ENCODE assay signal across 10 mouse cellular contexts in genomic region chr5:127592854-127593253, GRCm38 (mm10). TPM values are rescaled to one million over a fixed set of nuclear protein-coding genes. Genes with fewer than 3 reads are reported as not detected.
DNase-seq lines count a peak whose midpoint lies in the region; ATAC-seq and TF ChIP-seq lines count a peak whose summit lies in the region.
"Had no signal": no experiment of that assay in that cellular context is flagged by ENCODE, and none has a peak within 500 bp of the region (broad histone marks: within the 10 kb centered on the region; RNA-seq: fewer than 3 reads in every experiment).

No protein-coding gene starts in this region.

- H3K36me3 ChIP-seq in kidney, postnatal 0 days (ENCODE audit: insufficient read depth, low read length), result peaks cover 52% of the 10 kb centered on the region
- H3K36me3 ChIP-seq in kidney, embryonic 14.5 days (ENCODE audit: control insufficient read depth, insufficient read depth, low read length), result peaks cover 59% of the 10 kb centered on the region

- H3K27ac ChIP-seq in kidney, postnatal 0 days, result no peak overlapping the region
- H3K27ac ChIP-seq in kidney, embryonic 14.5 days (ENCODE audit: low read depth, low read length), result no peak overlapping the region

- DNase-seq in adrenal gland, adult 2 months, result peak; percentile 29
- DNase-seq in adrenal gland, postnatal 4 days (ENCODE audit: low spot score in 2 of 2), result no peak
- no peak for DNase-seq in kidney, postnatal 0 days (ENCODE audit: low spot score)
- peak; percentile 59 to 61 for DNase-seq in B cell, adult 2 months
- DNase-seq in spleen, postnatal 4 days (ENCODE audit: low spot score in 2 of 2), result no peak
- no peak for DNase-seq in thymus, postnatal 10 days (ENCODE audit: low spot score in 2 of 2)

- no peak overlapping the region for H3K4me2 ChIP-seq in kidney, postnatal 0 days (ENCODE audit: low read length)
- H3K4me2 ChIP-seq in kidney, embryonic 14.5 days (replicated peaks; ENCODE audit: low read depth, low read length), result no peak overlapping the region

- ATAC-seq in kidney, postnatal 0 days (replicated peaks; ENCODE audit: low FRiP score, low read depth), result no peak
- ATAC-seq in kidney, embryonic 14.5 days (ENCODE audit: low FRiP score, low TSS enrichment), result no peak
- ATAC-seq in granulocyte monocyte progenitor cell, adult 5-6 weeks (replicated peaks; ENCODE audit: poor library complexity, severe bottlenecking), result peak; percentile 49

- no peaks in the 10 kb centered on the region for H3K27me3 ChIP-seq in kidney, postnatal 0 days (ENCODE audit: insufficient read depth, low read length)
- H3K27me3 ChIP-seq in kidney, embryonic 14.5 days (ENCODE audit: control insufficient read depth, insufficient read depth, low read length), result no peaks in the 10 kb centered on the region

- no peaks in the 10 kb centered on the region for H3K9me3 ChIP-seq in kidney, postnatal 0 days (replicated peaks; ENCODE audit: low read length)
- no peaks in the 10 kb centered on the region for H3K9me3 ChIP-seq in kidney, embryonic 14.5 days (ENCODE audit: control insufficient read depth, low read length)

- WGBS in kidney, postnatal 0 days, result 85% methylated on average over 6 of the region's 6 CpGs
- WGBS in kidney, embryonic 14.5 days, result 79% methylated on average over 6 of the region's 6 CpGs

- TF ChIP-seq CTCF in kidney, postnatal 0 days (IDR thresholded peaks at IDR 0.05; ENCODE audit: low read depth), result peak; percentile 66

- H3K4me3 ChIP-seq in kidney, postnatal 0 days (replicated peaks; ENCODE audit: low read depth, low read length), result no peak overlapping the region
- H3K4me3 ChIP-seq in kidney, embryonic 14.5 days (ENCODE audit: low read length), result no peak overlapping the region

- H3K4me1 ChIP-seq in kidney, postnatal 0 days (replicated peaks; ENCODE audit: insufficient read depth, low read length), result no peaks in the 10 kb centered on the region
- no peaks in the 10 kb centered on the region for H3K4me1 ChIP-seq in kidney, embryonic 14.5 days (ENCODE audit: control insufficient read depth, insufficient read depth, low read length)

- no peak overlapping the region for H3K9ac ChIP-seq in kidney, postnatal 0 days (ENCODE audit: low read depth, low read length)
- no peak overlapping the region for H3K9ac ChIP-seq in kidney, embryonic 14.5 days (ENCODE audit: low read depth, low read length)

RNA-seq across cellular contexts. Expression of gene Glt1d1, which starts 39.2 kb away (rescaled TPM):
- total RNA-seq in adrenal gland, adult 2 months (2021), result under 1 TPM; 0.26 to 0.73 TPM
- polyA plus RNA-seq in adrenal gland, adult 2 months (2012; rRNA removed), result 0.03 and 0.08 TPM in 2 replicates
- total RNA-seq in adrenal gland, postnatal 4 days (2021), result 1 to 10 TPM; 1.9 to 3.2 TPM
- polyA plus RNA-seq in kidney, postnatal 0 days (2015; fragmentation: Nextera tagmentation; extraction: Ambion mirVana), result 0.29 and 0.46 TPM in 2 replicates
- polyA plus RNA-seq in kidney, embryonic 14.5 days (2014; fragmentation: Nextera tagmentation; extraction: Ambion mirVana), result 0.90 and 1.3 TPM in 2 replicates
- 5.6 and 7.6 TPM in 2 replicates for total RNA-seq in granulocyte monocyte progenitor cell, adult 5-6 weeks (2014; fragmentation: Nextera tagmentation)
- total RNA-seq in granulocyte monocyte progenitor cell, adult 5-6 weeks (2017), result 7.2 and 7.5 TPM in 2 replicates
- polyA plus RNA-seq: C2C12; heart, embryonic 16.5 days had no signal

RNA-seq across cellular contexts. Expression of gene Slc15a4, which starts 39.8 kb away (rescaled TPM):
- total RNA-seq in adrenal gland, adult 2 months (2021), result 10 to 100 TPM; 23.0 to 38.9 TPM
- 32.1 and 33.1 TPM in 2 replicates for polyA plus RNA-seq in adrenal gland, adult 2 months (2012; rRNA removed)
- 10 to 100 TPM; 19.6 to 27.1 TPM for total RNA-seq in adrenal gland, postnatal 4 days (2021)
- polyA plus RNA-seq in kidney, postnatal 0 days (2015; fragmentation: Nextera tagmentation; extraction: Ambion mirVana), result 15.4 and 16.2 TPM in 2 replicates
- polyA plus RNA-seq in kidney, embryonic 14.5 days (2014; fragmentation: Nextera tagmentation; extraction: Ambion mirVana), result 14.2 and 22.7 TPM in 2 replicates
- 22.5 and 42.2 TPM in 2 replicates for total RNA-seq in granulocyte monocyte progenitor cell, adult 5-6 weeks (2014; fragmentation: Nextera tagmentation)
- 25.2 and 105 TPM in 2 replicates for total RNA-seq in granulocyte monocyte progenitor cell, adult 5-6 weeks (2017)

Comparison
In these comparisons a context has a peak if more than half of its experiments do, and no peak if none do; other contexts are left out.
1. DNase-seq: peak in adrenal gland, adult 2 months (single experiment) and B cell, adult 2 months (2 of 2); none in adrenal gland, postnatal 4 days (0 of 2), kidney, postnatal 0 days (single experiment), spleen, postnatal 4 days (0 of 2) and thymus, postnatal 10 days (0 of 2).